Mouse (Mus musculus) intestine, embryonic 14.5 days (tissue): ENCODE results near the gene Ppme1. TPM values are rescaled to one million over a fixed set of nuclear protein-coding genes. Genes with fewer than 3 reads are reported as not detected.
A peak's percentile ranks its signal among the peaks of the same experiment; 100 is the strongest.

Source experiments
- ATAC-seq: fragments of 200-750 bp; cut with Nextera tagmentation; replicated peaks from 2 replicates; pipeline ENCODE4 v1.8.0; 2017; ENCODE audit warnings: low read depth, moderate number of reproducible peaks, moderate TSS enrichment, moderate library complexity; ENCODE audit not compliant: low FRiP score, low TSS enrichment
- DNase-seq: peaks from one replicate; pipeline ENCODE4 v3.0.0-alpha.2; 2018; ENCODE audit warnings: low spot score
- H3K27ac ChIP-seq: fragments of 300-500 bp; sonication (generic); 2 replicates; pipeline ENCODE4 v1.5.1; 2014; ENCODE audit warnings: low read depth, mild to moderate bottlenecking, control low read depth
- H3K27me3 ChIP-seq: fragments of 300-500 bp; sonication (generic); replicated peaks from 2 replicates; pipeline ENCODE4 v1.6.1; 2014; ENCODE audit warnings: low read length, control low read depth; ENCODE audit not compliant: control insufficient read depth, insufficient read depth
- H3K36me3 ChIP-seq: fragments of 300-500 bp; sonication (generic); 2 replicates; pipeline ENCODE4 v1.6.1; 2014; ENCODE audit warnings: low read length, control low read depth; ENCODE audit not compliant: control insufficient read depth, insufficient read depth
- H3K4me1 ChIP-seq: fragments of 300-500 bp; sonication (generic); replicated peaks from 2 replicates; pipeline ENCODE4 v1.6.1; 2014; ENCODE audit warnings: low read length, control low read depth, mixed read lengths; ENCODE audit not compliant: control insufficient read depth, insufficient read depth
- H3K4me2 ChIP-seq: fragments of 300-500 bp; sonication (generic); 2 replicates; pipeline ENCODE4 v1.6.1; 2014; ENCODE audit warnings: low read length
- H3K4me3 ChIP-seq: fragments of 300-500 bp; sonication (generic); 2 replicates; pipeline ENCODE4 v1.5.1; 2014; ENCODE audit warnings: low read depth, low read length, control low read depth, mixed read lengths
- H3K9ac ChIP-seq: fragments of 300-500 bp; sonication (generic); 2 replicates; pipeline ENCODE4 v1.6.1; 2014; ENCODE audit warnings: mild to moderate bottlenecking, low read length
- H3K9me3 ChIP-seq: fragments of 300-500 bp; sonication (generic); 2 replicates; pipeline ENCODE4 v1.6.1; 2016; ENCODE audit warnings: low read length, control low read depth; ENCODE audit not compliant: control insufficient read depth
- WGBS: fragments of 180-500 bp; shearing (Covaris S2); extraction: QIAGEN DNeasy Blood & Tissue Kit; methylation state at CpG from one replicate; pipeline ENCODE4 v1.1.7; 2014; 5-methylcytosine and 5-hydroxymethylcytosine counted together
- polyA plus RNA-seq: library from polyadenylated mRNA; unstranded; fragments of >200 nt; fragmentation: Nextera tagmentation; extraction: Ambion mirVana; gene quantifications from 2 replicates; pipeline ENCODE4 v1.2.1, GENCODE M21; 2014

The Ppme1 gene
- polyA plus RNA-seq, 1 experiment from 2014 or later: 55.9 TPM

DNA sequence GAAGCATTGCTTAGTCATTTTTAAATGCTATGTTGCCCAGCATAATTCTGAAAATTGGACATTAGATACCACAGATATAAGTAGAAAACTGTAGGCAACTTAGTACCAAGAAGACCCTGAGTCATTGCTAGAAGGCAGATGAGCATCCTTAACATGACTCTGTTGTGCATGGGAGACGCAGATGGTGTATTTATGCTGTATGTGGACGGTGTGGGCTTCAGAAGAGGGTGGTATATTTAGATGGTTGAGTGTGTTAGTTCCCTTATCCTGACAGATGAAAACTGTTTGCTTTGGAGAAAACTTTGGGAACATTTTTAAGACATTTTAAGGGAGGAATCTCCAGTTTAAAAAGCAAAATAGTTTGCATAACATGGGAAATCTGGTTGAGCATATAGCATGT lies 16.1 kb upstream of the Ppme1 start:
- H3K4me3 ChIP-seq: no peak overlapping the region
- H3K27me3 ChIP-seq: no peaks in the 10 kb centered on the region
- no peak overlapping the region for H3K27ac ChIP-seq
- H3K9ac ChIP-seq: no peak overlapping the region
- H3K9me3 ChIP-seq: no peaks in the 10 kb centered on the region
- DNase-seq (no peak), ATAC-seq (no peak)
- WGBS: 94% methylated on average over 2 of the region's 2 CpGs
- H3K4me2 ChIP-seq: no peak overlapping the region
- H3K4me1 ChIP-seq: no peaks in the 10 kb centered on the region
- peaks cover 35% of the 10 kb centered on the region for H3K36me3 ChIP-seq

DNA sequence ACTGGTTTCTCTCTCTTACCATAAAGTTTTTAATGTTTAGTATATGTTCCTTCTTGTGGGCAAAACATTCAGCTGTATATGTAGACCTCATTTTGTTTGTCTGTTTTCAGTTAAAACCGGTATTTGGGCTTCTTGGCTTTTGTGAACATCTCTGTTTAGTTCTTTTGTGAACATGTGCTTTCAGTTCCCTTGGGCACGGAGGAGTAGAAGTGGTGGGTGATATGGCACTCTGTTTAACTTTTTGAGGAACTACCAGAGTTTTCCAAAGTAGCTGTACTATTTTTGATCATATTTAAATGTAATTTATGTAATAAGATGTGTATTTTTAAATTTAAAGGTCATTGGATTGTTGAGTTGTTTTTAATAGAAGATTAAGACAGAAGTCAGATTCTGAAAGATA lies 11.1 kb upstream of the Ppme1 start:
- ATAC-seq (no peak), DNase-seq (no peak)
- 94% methylated on average over 2 of the region's 2 CpGs for WGBS
- H3K9me3 ChIP-seq: no peaks in the 10 kb centered on the region
- peaks cover 37% of the 10 kb centered on the region for H3K36me3 ChIP-seq
- no peaks in the 10 kb centered on the region for H3K4me1 ChIP-seq
- H3K27ac ChIP-seq: no peak overlapping the region
- H3K4me3 ChIP-seq: no peak overlapping the region
- H3K9ac ChIP-seq: no peak overlapping the region
- H3K4me2 ChIP-seq: no peak overlapping the region
- H3K27me3 ChIP-seq: no peaks in the 10 kb centered on the region

DNA sequence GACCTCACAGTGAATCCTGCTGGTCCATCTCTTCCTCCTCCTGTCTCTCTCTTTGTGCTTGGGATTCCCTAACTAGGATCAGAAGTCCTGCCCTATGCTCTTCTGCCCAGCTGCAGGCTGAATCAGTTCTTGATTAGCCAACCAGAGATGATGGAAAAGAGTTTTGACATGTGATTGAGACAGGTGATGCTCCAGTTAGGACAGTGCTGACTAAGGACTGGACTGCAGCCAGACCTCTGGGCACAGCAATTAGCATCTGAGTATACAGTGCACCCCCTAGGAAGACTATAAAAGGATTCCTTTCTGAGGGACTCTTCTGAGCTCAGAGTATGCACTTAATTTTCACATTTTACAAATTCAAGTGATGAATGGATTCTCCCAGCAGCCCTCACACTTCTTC lies 9.1 kb upstream of the Ppme1 start:
- no peak overlapping the region for H3K27ac ChIP-seq
- no peaks in the 10 kb centered on the region for H3K27me3 ChIP-seq
- peaks cover 46% of the 10 kb centered on the region for H3K36me3 ChIP-seq

DNA sequence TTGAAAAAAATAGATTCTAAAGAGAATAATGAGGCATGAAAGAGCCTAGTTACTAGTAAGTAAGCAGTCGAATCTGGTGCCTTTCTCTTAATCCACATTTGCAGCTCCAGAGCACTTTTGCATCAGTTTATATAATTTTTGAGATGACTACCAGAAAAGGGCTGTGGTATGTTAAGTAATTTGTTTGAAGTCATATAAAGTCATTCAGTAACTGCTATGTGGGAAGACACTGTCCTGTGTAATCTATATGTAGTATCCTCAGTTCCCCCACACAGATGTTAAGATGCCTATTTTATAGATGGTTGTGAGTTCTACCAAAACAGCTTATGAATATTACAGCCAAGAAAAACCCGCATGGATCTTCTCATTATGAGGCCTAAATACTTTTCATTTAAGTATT lies 6.2 kb upstream of the Ppme1 start:
- ATAC-seq (no peak), DNase-seq (no peak)
- Histone ChIP-seq H3K27me3 (no peaks in the 10 kb centered on the region), H3K36me3 (peaks cover 64% of the 10 kb centered on the region), H3K4me2 (no peak overlapping the region), H3K9me3 (no peaks in the 10 kb centered on the region), H3K27ac (no peak overlapping the region), H3K4me1 (no peaks in the 10 kb centered on the region; the same call in 1 of the 2 replicates), H3K9ac (no peak overlapping the region), H3K4me3 (no peak overlapping the region)
- WGBS: 87% methylated on average over 2 of the region's 2 CpGs

More for the DNA sequence above, 9.1 kb upstream of the Ppme1 start:
- Histone ChIP-seq H3K9ac (no peak overlapping the region), H3K4me3 (no peak overlapping the region), H3K4me2 (no peak overlapping the region), H3K4me1 (no peaks in the 10 kb centered on the region), H3K9me3 (no peaks in the 10 kb centered on the region)
- no peak for ATAC-seq
- DNase-seq: no peak

DNA sequence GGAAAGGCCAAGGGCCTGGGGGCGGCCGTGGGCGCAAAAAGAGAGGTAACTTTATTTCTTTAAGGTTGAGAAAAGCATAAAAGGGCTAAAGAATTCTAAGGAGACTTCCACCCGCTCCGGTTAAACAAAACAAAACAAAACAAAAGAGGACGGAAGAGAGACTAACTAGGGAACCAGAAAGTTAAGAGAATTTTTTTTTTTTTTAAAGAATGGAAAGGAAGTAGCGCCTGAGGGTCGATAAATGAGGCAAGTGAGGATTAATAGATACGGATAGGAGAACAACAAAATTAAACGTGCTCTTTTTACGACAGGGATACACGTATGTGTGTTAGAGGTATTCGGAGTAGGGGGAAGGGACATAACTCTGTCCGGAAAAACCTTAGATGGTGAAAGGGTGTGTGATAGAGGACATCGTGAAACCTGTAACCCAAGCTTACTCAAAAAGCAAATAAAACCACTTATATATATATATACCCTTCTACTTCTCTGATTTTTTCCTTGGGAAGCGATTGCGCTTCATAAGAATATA lies 409 bp upstream of the Ppme1 start:
- H3K27me3 ChIP-seq: no peaks in the 10 kb centered on the region
- H3K4me1 ChIP-seq: peaks cover 13% of the 10 kb centered on the region
- 7% methylated on average over 17 of the region's 17 CpGs for WGBS
- no peak for ATAC-seq
- peaks cover 25% of the 10 kb centered on the region for H3K36me3 ChIP-seq
- peak overlapping the region; percentile 73 for H3K4me2 ChIP-seq
- H3K27ac ChIP-seq: peak overlapping the region; percentile 83
- H3K9me3 ChIP-seq: no peaks in the 10 kb centered on the region
- DNase-seq: no peak
- peak overlapping the region; percentile 45 for H3K9ac ChIP-seq
- H3K4me3 ChIP-seq: peak overlapping the region; percentile 66

DNA sequence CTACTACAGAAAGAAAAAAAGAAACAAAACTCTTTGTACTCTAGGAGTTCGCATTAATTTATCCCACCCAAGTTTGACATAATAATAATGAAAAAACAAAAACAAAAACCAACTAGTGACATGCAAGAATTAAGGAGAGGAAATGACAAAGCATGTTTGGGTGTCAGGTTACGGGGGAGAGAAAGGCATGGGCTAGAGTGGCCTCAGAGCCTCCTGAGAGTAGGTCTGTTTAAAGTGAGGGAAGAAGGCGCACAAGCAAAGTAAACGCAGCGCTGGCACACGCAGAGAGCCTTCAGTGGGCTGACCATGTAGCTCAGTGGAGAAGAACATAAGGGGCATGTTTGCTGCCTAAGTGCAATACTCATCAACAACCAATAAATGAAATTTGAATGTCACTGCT lies 7.2 kb downstream of the Ppme1 start:
- 30% methylated on average over 6 of the region's 6 CpGs for WGBS
- ATAC-seq: no peak
- no peak for DNase-seq
- Histone ChIP-seq H3K27me3 (no peaks in the 10 kb centered on the region), H3K27ac (no peak overlapping the region), H3K4me3 (no peak overlapping the region), H3K4me1 (peaks cover 8% of the 10 kb centered on the region), H3K9me3 (no peaks in the 10 kb centered on the region), H3K36me3 (no peaks in the 10 kb centered on the region), H3K9ac (no peak overlapping the region), H3K4me2 (no peak overlapping the region)

DNA sequence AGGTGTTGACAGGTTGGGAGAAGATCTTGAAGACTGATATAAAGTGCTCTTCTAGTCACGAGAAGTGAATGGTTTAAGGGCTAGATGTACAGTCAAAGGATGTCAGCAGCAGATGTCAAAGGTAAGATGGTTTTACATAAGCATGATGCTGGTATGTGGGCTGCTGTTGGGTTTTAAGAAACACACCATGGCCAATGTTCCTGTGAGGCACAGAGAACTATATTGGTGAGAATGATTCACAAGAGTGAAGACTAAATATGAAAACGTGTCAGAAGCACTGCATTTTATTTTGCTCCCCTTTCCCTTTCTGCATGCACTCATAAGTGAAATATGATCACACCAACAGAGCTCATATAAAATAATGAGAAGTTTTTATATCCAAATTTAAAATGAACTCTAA lies 8.9 kb downstream of the Ppme1 start:
- no peak overlapping the region for H3K9ac ChIP-seq
- no peak overlapping the region for H3K4me3 ChIP-seq
- no peaks in the 10 kb centered on the region for H3K9me3 ChIP-seq
- peaks cover 5% of the 10 kb centered on the region for H3K4me1 ChIP-seq
- no peak overlapping the region for H3K4me2 ChIP-seq
- DNase-seq (no peak), ATAC-seq (no peak)
- 85% methylated on average over 2 of the region's 2 CpGs for WGBS
- no peaks in the 10 kb centered on the region for H3K27me3 ChIP-seq
- no peak overlapping the region for H3K27ac ChIP-seq
- H3K36me3 ChIP-seq: no peaks in the 10 kb centered on the region

- Histone ChIP-seq H3K36me3 (peaks cover 12% of the 10 kb centered on the region), H3K27me3 (no peaks in the 10 kb centered on the region), H3K9me3 (no peaks in the 10 kb centered on the region), H3K4me2 (no peak overlapping the region), H3K4me3 (no peak overlapping the region), H3K9ac (no peak overlapping the region), H3K4me1 (no peaks in the 10 kb centered on the region), H3K27ac (no peak overlapping the region)
- DNase-seq (no peak), ATAC-seq (no peak)
Measured at GRCm38 (mm10) chr7:100357856-100358255, 14.3 kb downstream of the Ppme1 start.

DNA sequence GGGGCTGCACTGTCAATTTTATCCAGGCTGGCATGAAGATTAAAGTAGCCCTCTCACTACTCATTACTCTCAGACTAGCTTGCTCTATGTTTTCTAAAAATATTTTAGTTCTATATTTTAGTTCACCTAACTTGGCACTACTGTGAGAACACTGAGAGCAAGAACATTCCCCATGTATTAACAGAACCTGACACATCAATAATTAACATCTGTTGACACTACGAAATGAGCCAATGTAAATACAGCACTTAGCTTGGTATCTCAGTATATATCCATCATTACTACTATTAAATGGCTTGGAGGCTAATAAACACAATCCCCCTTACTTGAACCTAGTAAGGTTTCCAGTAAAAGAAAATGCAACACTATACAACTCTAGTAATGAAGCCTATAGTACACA lies 15.3 kb downstream of the Ppme1 start:
- H3K27ac ChIP-seq: no peak overlapping the region
- 50% methylated on average over 1 of the region's 1 CpGs for WGBS
- H3K36me3 ChIP-seq: peaks cover 12% of the 10 kb centered on the region
- no peak overlapping the region for H3K9ac ChIP-seq
- DNase-seq (no peak), ATAC-seq (no peak)
- H3K4me2 ChIP-seq: no peak overlapping the region
- no peaks in the 10 kb centered on the region for H3K9me3 ChIP-seq
- no peak overlapping the region for H3K4me3 ChIP-seq
- no peaks in the 10 kb centered on the region for H3K4me1 ChIP-seq
- no peaks in the 10 kb centered on the region for H3K27me3 ChIP-seq
